Mouse (Mus musculus): ENCODE measurements around the gene Naa35.

GRCm38 (mm10) chr13:59646674-59647244 is 61.7 kb downstream of the Naa35 start:
- TF ChIP-seq CTCF (conservative IDR thresholded peaks at IDR 0.05; ENCODE audit: low read length) (no peak), POU5F1 (IDR thresholded peaks at IDR 0.05; ENCODE audit: borderline replicate concordance, low read length) (no peak)
